In genomic region chr11:74447991-74448403, GRCm38 (mm10) we compare ENCODE assay signal across 10 mouse cellular contexts.
DNase-seq lines count a peak whose midpoint lies in the region; ATAC-seq and TF ChIP-seq lines count a peak whose summit lies in the region.
"Had no signal": no experiment of that assay in that cellular context is flagged by ENCODE, and none has a peak within 500 bp of the region (broad histone marks: within the 10 kb centered on the region; RNA-seq: fewer than 3 reads in every experiment).

No protein-coding gene starts in this region.

- TF ChIP-seq EP300 in heart, postnatal 0 days (IDR thresholded peaks at IDR 0.05; ENCODE audit: low read depth) = no peak

- peak; percentile 85 for ATAC-seq in Patski
- ATAC-seq in heart, postnatal 0 days (ENCODE audit: insufficient read depth, low read depth) = no peak
- ATAC-seq in erythroid progenitor cell, adult 5-6 weeks (replicated peaks; ENCODE audit: low FRiP score, poor library complexity, severe bottlenecking) = no peak

- TF ChIP-seq CTCF in layer of hippocampus, adult 2 months (conservative IDR thresholded peaks at IDR 0.05) = no peak
- no peak for TF ChIP-seq CTCF in Patski (IDR thresholded peaks at IDR 0.05)
- no peak for TF ChIP-seq CTCF in heart, postnatal 0 days (IDR thresholded peaks at IDR 0.05; ENCODE audit: low read depth)

- peak overlapping the region; percentile 49 for H3K27ac ChIP-seq in layer of hippocampus, adult 2 months
- H3K27ac ChIP-seq in heart, postnatal 0 days (ENCODE audit: low read depth) = peak overlapping the region; percentile 80
- H3K27ac ChIP-seq: forebrain, embryonic 12.5 days had no signal

- H3K9me3 ChIP-seq in heart, postnatal 0 days (replicated peaks; ENCODE audit: control insufficient read depth, low read length) = peaks cover 7% of the 10 kb centered on the region; the same call in 1 of the 2 replicates

- DNase-seq in frontal cortex, postnatal 36 days (ENCODE audit: low spot score in 2 of 2) = peak; percentile 46 to 56
- no peak for DNase-seq in frontal cortex, postnatal 14 days (ENCODE audit: low spot score in 2 of 2)
- peak in 1 of 2 experiments; percentile 49 for DNase-seq in layer of hippocampus, adult 2 months (ENCODE audit: low spot score in 2 of 2)
- DNase-seq in layer of hippocampus, postnatal 25 days (ENCODE audit: extremely low spot score in 1 of 2, low spot score in 1 of 2) = no peak
- peak; percentile 61 for DNase-seq in Patski (ENCODE audit: low read depth, low spot score)
- no peak for DNase-seq in heart, postnatal 0 days (ENCODE audit: low spot score)
- DNase-seq in c-Kit-positive CD71-positive TER-119-positive erythroid progenitor cells, embryonic 14.5 days (ENCODE audit: low spot score) = no peak
- DNase-seq: thymus, postnatal 36 days had no signal

- POLR2A ChIA-PET in Patski (lab: Charles Lee) = no interaction called here

- in situ Hi-C loops in Patski (cut with MboI; ENCODE audit: low pct_unique_long_range_greater_than_20kb) = no loop called here

- peaks cover 11% of the 10 kb centered on the region for H3K4me1 ChIP-seq in heart, postnatal 0 days (ENCODE audit: control insufficient read depth, insufficient read depth)
- H3K4me1 ChIP-seq: forebrain, embryonic 12.5 days had no signal

- no peak overlapping the region for H3K4me2 ChIP-seq in heart, postnatal 0 days (ENCODE audit: low read depth, low read length)
- H3K4me2 ChIP-seq: forebrain, embryonic 12.5 days had no signal

- no peak overlapping the region for H3K9ac ChIP-seq in heart, postnatal 0 days (replicated peaks; ENCODE audit: low read depth, low read length)
- H3K9ac ChIP-seq: forebrain, embryonic 12.5 days had no signal

- H3K4me3 ChIP-seq in layer of hippocampus, adult 2 months = no peak overlapping the region
- H3K4me3 ChIP-seq in heart, postnatal 0 days (ENCODE audit: low read depth, low read length) = no peak overlapping the region
- H3K4me3 ChIP-seq: forebrain, embryonic 12.5 days had no signal

- no peaks in the 10 kb centered on the region for H3K27me3 ChIP-seq in Patski
- H3K27me3 ChIP-seq in heart, postnatal 0 days (ENCODE audit: control insufficient read depth, insufficient read depth, low read length) = no peaks in the 10 kb centered on the region
- H3K27me3 ChIP-seq: forebrain, embryonic 12.5 days had no signal

- no peaks in the 10 kb centered on the region for H3K36me3 ChIP-seq in heart, postnatal 0 days (replicated peaks; ENCODE audit: control insufficient read depth, insufficient read depth, low read length)
- H3K36me3 ChIP-seq: forebrain, embryonic 12.5 days had no signal

- WGBS in heart, postnatal 0 days = 81% methylated on average over 6 of the region's 6 CpGs

- CTCF ChIA-PET in Patski (lab: Charles Lee) = interaction anchor here (0.9 to 2.6 kb wide), 3 partner anchors 18 to 75 kb away, joined by 3 to 6 read pairs (median 4); no protein-coding TSS in a partner anchor

Comparison
In these comparisons a context has a peak if more than half of its experiments do, and no peak if none do; other contexts are left out.
1. DNase-seq: peak in frontal cortex, postnatal 36 days (2 of 2) and Patski (single experiment); none in frontal cortex, postnatal 14 days (0 of 2), layer of hippocampus, postnatal 25 days (0 of 2), heart, postnatal 0 days (single experiment) and c-Kit-positive CD71-positive TER-119-positive erythroid progenitor cells, embryonic 14.5 days (single experiment).